Mouse (Mus musculus) forebrain, embryonic 15.5 days (tissue): ENCODE measurements around the gene Scd3. TPM values are rescaled to one million over a fixed set of nuclear protein-coding genes. Genes with fewer than 3 reads are reported as not detected.

ENCODE experiments used
- ATAC-seq: fragments of 200-750 bp; cut with Nextera tagmentation; replicated peaks from 2 replicates; pipeline ENCODE4 v1.8.0; 2017; ENCODE audit warnings: mild to moderate bottlenecking, moderate TSS enrichment, moderate library complexity
- H3K27ac ChIP-seq: fragments of 300-500 bp; sonication (generic); replicated peaks from 2 replicates; pipeline ENCODE4 v1.5.1; 2015; ENCODE audit warnings: mild to moderate bottlenecking, inconsistent platforms
- H3K27me3 ChIP-seq: fragments of 300-500 bp; sonication (generic); 2 replicates; pipeline ENCODE4 v1.6.1; 2015; ENCODE audit warnings: inconsistent platforms
- H3K36me3 ChIP-seq: fragments of 300-500 bp; sonication (generic); 2 replicates; pipeline ENCODE4 v1.6.1; 2015; ENCODE audit warnings: mild to moderate bottlenecking, inconsistent platforms
- H3K4me1 ChIP-seq: fragments of 300-500 bp; sonication (generic); 2 replicates; pipeline ENCODE4 v1.6.1; 2015; ENCODE audit warnings: inconsistent platforms
- H3K4me2 ChIP-seq: fragments of 300-500 bp; sonication (generic); replicated peaks from 2 replicates; pipeline ENCODE4 v1.6.1; 2015; ENCODE audit warnings: mild to moderate bottlenecking, inconsistent platforms
- H3K4me3 ChIP-seq: fragments of 300-500 bp; sonication (generic); 2 replicates; pipeline ENCODE4 v1.5.1; 2015; ENCODE audit warnings: mild to moderate bottlenecking, inconsistent platforms
- H3K9ac ChIP-seq: fragments of 300-500 bp; sonication (generic); replicated peaks from 2 replicates; pipeline ENCODE4 v1.6.1; 2015; ENCODE audit warnings: mild to moderate bottlenecking, inconsistent platforms
- H3K9me3 ChIP-seq: fragments of 300-500 bp; sonication (generic); 2 replicates; pipeline ENCODE4 v1.6.1; 2016; ENCODE audit warnings: inconsistent platforms
- WGBS: fragments of 180-500 bp; shearing (Covaris S2); methylation state at CpG from one replicate; pipeline ENCODE4 v1.1.7; 2015; ENCODE audit warnings: mixed read lengths; 5-methylcytosine and 5-hydroxymethylcytosine counted together
- polyA plus RNA-seq: library from polyadenylated mRNA; unstranded; fragments of >200 nt; fragmentation: Nextera tagmentation; extraction: Ambion mirVana; gene quantifications from 2 replicates; pipeline ENCODE4 v1.2.1, GENCODE M21; 2015

The Scd3 gene
- polyA plus RNA-seq, 1 experiment from 2014 or later, result 1.5 TPM

GRCm38 (mm10) chr19:44261774-44262173 is 58.7 kb downstream of the Scd3 start:
- 62% methylated on average over 7 of the region's 7 CpGs for WGBS
- no peaks in the 10 kb centered on the region for H3K9me3 ChIP-seq
- H3K4me2 ChIP-seq, result no peak overlapping the region
- ATAC-seq, result no peak
- H3K4me1 ChIP-seq, result peaks cover 7% of the 10 kb centered on the region; the same call in 1 of the 2 replicates
- no peak overlapping the region for H3K4me3 ChIP-seq
- H3K9ac ChIP-seq, result no peak overlapping the region
- H3K27ac ChIP-seq, result no peak overlapping the region
- H3K36me3 ChIP-seq, result no peaks in the 10 kb centered on the region
- no peaks in the 10 kb centered on the region for H3K27me3 ChIP-seq

GRCm38 (mm10) chr19:44263581-44263980 is 60.5 kb downstream of the Scd3 start:
- Histone ChIP-seq H3K9ac (no peak overlapping the region), H3K27ac (no peak overlapping the region), H3K4me2 (no peak overlapping the region), H3K36me3 (no peaks in the 10 kb centered on the region), H3K27me3 (no peaks in the 10 kb centered on the region), H3K4me3 (no peak overlapping the region), H3K9me3 (no peaks in the 10 kb centered on the region), H3K4me1 (peaks cover 13% of the 10 kb centered on the region)
- WGBS, result 84% methylated on average over 3 of the region's 3 CpGs
- no peak for ATAC-seq

DNA sequence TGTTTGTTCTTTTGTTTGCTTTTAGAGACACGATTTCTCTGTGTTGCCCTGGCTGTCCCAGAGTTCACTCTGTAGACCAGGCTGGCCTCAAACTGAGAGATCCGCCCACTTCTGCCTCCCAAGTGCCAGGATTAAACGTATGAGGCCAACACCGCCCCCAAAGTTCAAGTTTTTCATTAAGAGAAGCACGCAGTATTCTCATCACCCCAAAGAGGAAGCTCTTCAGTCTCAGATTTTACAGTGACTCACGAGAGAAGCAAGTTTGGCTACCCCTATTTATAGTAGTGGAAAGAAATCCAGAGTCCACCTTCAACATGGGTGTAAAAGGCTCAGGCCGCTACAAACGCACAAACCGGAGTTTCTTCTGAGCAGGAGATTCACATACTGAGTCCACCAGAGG is 61.2 kb downstream of the Scd3 start:
- ATAC-seq, result no peak

GRCm38 (mm10) chr19:44265300-44265699 is 62.2 kb downstream of the Scd3 start:
- Histone ChIP-seq H3K9me3 (no peaks in the 10 kb centered on the region), H3K27me3 (no peaks in the 10 kb centered on the region), H3K4me2 (no peak overlapping the region), H3K27ac (no peak overlapping the region), H3K9ac (no peak overlapping the region), H3K36me3 (no peaks in the 10 kb centered on the region), H3K4me1 (peaks cover 13% of the 10 kb centered on the region), H3K4me3 (no peak overlapping the region)
- 40% methylated on average over 7 of the region's 7 CpGs for WGBS
- ATAC-seq, result no peak

More for the DNA sequence above, 61.2 kb downstream of the Scd3 start:
- Histone ChIP-seq H3K4me1 (peaks cover 13% of the 10 kb centered on the region), H3K4me2 (no peak overlapping the region), H3K36me3 (no peaks in the 10 kb centered on the region), H3K27me3 (no peaks in the 10 kb centered on the region), H3K9ac (no peak overlapping the region), H3K9me3 (no peaks in the 10 kb centered on the region), H3K4me3 (no peak overlapping the region), H3K27ac (no peak overlapping the region)
- WGBS, result 75% methylated on average over 9 of the region's 9 CpGs

GRCm38 (mm10) chr19:44265911-44266337 is 62.9 kb downstream of the Scd3 start:
- Histone ChIP-seq H3K4me3 (no peak overlapping the region), H3K4me2 (no peak overlapping the region)

DNA sequence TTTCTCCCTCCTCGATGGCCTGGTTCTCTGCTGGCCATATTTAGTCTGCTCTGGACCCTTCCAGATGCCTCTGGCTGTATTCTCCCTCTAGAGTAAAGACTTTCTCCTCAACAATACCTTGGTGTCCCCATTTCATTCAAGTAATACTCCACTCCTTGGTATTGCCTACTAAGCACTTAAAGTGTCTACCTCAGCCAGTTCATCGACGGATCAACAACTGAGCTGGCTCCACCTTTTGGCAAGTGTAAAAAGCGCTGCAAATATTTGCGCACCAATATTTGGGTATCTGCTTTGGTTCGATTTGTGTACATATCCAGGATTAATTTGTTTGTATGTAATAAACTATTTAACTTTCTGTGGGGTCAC is 63.4 kb downstream of the Scd3 start:
- H3K27ac ChIP-seq, result peak overlapping the region; percentile 93
- H3K9me3 ChIP-seq, result no peaks in the 10 kb centered on the region
- H3K36me3 ChIP-seq, result no peaks in the 10 kb centered on the region
- peak overlapping the region; percentile 94 for H3K4me2 ChIP-seq
- WGBS, result 3% methylated on average over 6 of the region's 6 CpGs
- H3K4me3 ChIP-seq, result peak overlapping the region; percentile 74
- H3K9ac ChIP-seq, result peak overlapping the region; percentile 80
- H3K27me3 ChIP-seq, result no peaks in the 10 kb centered on the region
- 0 out of 2 replicates have a peak, but pooled peaks have one; percentile 5 for ATAC-seq
- H3K4me1 ChIP-seq, result peaks cover 13% of the 10 kb centered on the region

More at GRCm38 (mm10) chr19:44265911-44266337, 62.9 kb downstream of the Scd3 start:
- no peaks in the 10 kb centered on the region for H3K36me3 ChIP-seq
- H3K9ac ChIP-seq, result no peak overlapping the region
- no peak overlapping the region for H3K27ac ChIP-seq
- ATAC-seq, result 0 out of 2 replicates have a peak, but pooled peaks have one; percentile 1
- H3K9me3 ChIP-seq, result no peaks in the 10 kb centered on the region
- WGBS, result 22% methylated on average over 5 of the region's 5 CpGs
- peaks cover 13% of the 10 kb centered on the region for H3K4me1 ChIP-seq
- H3K27me3 ChIP-seq, result no peaks in the 10 kb centered on the region

- WGBS, result under 1% methylated on average over 43 of the region's 43 CpGs
- peak; percentile 97 for ATAC-seq
- peaks cover 13% of the 10 kb centered on the region for H3K4me1 ChIP-seq
- no peaks in the 10 kb centered on the region for H3K9me3 ChIP-seq
- H3K27ac ChIP-seq, result peak overlapping the region; percentile 93
- H3K4me2 ChIP-seq, result peak overlapping the region; percentile 94
- peak overlapping the region; percentile 74 for H3K4me3 ChIP-seq
- no peaks in the 10 kb centered on the region for H3K27me3 ChIP-seq
- peak overlapping the region; percentile 80 for H3K9ac ChIP-seq
- no peaks in the 10 kb centered on the region for H3K36me3 ChIP-seq
Observed at GRCm38 (mm10) chr19:44266824-44267498, 63.9 kb downstream of the Scd3 start.

GRCm38 (mm10) chr19:44267499-44268002 is 64.5 kb downstream of the Scd3 start:
- H3K4me2 ChIP-seq, result peak overlapping the region; percentile 94
- no peaks in the 10 kb centered on the region for H3K36me3 ChIP-seq
- H3K4me1 ChIP-seq, result peaks cover 13% of the 10 kb centered on the region
- ATAC-seq, result no peak
- H3K4me3 ChIP-seq, result peak overlapping the region; percentile 74
- H3K27me3 ChIP-seq, result no peaks in the 10 kb centered on the region
- peak overlapping the region; percentile 93 for H3K27ac ChIP-seq
- H3K9me3 ChIP-seq, result no peaks in the 10 kb centered on the region
- peak overlapping the region; percentile 80 for H3K9ac ChIP-seq
- 7% methylated on average over 18 of the region's 18 CpGs for WGBS

DNA sequence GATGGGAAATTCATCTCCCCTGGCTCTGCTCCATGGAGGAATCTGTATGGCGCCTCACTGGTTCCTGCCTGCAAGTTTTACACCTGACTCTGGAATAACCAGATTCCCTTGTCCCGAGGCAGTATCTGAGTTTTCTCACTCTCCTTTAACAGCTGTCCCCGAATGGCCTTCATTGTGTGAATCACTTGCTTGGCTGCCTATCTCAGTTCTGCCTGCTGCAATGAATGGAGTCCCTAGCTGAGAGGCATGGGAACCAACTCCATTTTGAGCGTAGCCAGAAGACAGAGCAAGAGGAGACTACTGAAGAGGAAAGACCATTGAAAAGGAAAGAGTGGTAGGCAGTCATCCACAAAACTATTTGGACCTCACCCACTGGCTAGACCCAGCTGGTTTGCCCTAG is 70.6 kb downstream of the Scd3 start:
- H3K36me3 ChIP-seq, result no peaks in the 10 kb centered on the region
- no peaks in the 10 kb centered on the region for H3K9me3 ChIP-seq
- ATAC-seq, result no peak
- H3K4me1 ChIP-seq, result peaks cover 19% of the 10 kb centered on the region
- H3K9ac ChIP-seq, result no peak overlapping the region
- H3K4me2 ChIP-seq, result no peak overlapping the region
- no peak overlapping the region for H3K4me3 ChIP-seq
- 73% methylated on average over 4 of the region's 4 CpGs for WGBS
- no peak overlapping the region for H3K27ac ChIP-seq
- H3K27me3 ChIP-seq, result no peaks in the 10 kb centered on the region

GRCm38 (mm10) chr19:44274452-44274851 is 71.4 kb downstream of the Scd3 start:
- no peaks in the 10 kb centered on the region for H3K9me3 ChIP-seq
- no peak overlapping the region for H3K9ac ChIP-seq
- WGBS, result 90% methylated on average over 4 of the region's 4 CpGs
- H3K36me3 ChIP-seq, result no peaks in the 10 kb centered on the region
- no peak overlapping the region for H3K4me3 ChIP-seq
- H3K4me2 ChIP-seq, result no peak overlapping the region
- ATAC-seq, result no peak
- H3K4me1 ChIP-seq, result peaks cover 19% of the 10 kb centered on the region
- no peak overlapping the region for H3K27ac ChIP-seq
- H3K27me3 ChIP-seq, result no peaks in the 10 kb centered on the region

DNA sequence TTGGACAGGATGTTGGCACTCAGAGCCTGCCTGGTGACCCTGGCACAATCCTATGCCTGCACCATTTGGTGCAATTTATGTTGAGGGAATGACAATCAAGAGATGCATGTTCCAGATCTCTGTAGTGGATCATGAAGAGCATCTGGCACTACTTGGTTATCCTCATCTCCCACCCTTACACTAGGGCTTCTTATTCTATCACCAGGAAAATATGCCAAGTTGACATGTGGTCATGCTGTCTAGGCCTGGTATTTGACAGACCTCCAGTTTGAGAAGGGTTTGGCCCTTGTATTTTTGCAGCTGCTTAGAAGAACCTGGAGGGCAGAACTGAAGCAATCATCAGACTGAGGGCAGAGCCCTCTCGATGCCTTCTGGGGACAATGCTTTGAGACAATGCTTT is 72.3 kb downstream of the Scd3 start:
- Histone ChIP-seq H3K27me3 (no peaks in the 10 kb centered on the region), H3K9ac (no peak overlapping the region), H3K9me3 (no peaks in the 10 kb centered on the region), H3K4me2 (no peak overlapping the region), H3K36me3 (no peaks in the 10 kb centered on the region), H3K27ac (no peak overlapping the region), H3K4me1 (peaks cover 19% of the 10 kb centered on the region), H3K4me3 (no peak overlapping the region)
- ATAC-seq, result no peak
- WGBS, result 100% methylated on average over 1 of the region's 1 CpGs

DNA sequence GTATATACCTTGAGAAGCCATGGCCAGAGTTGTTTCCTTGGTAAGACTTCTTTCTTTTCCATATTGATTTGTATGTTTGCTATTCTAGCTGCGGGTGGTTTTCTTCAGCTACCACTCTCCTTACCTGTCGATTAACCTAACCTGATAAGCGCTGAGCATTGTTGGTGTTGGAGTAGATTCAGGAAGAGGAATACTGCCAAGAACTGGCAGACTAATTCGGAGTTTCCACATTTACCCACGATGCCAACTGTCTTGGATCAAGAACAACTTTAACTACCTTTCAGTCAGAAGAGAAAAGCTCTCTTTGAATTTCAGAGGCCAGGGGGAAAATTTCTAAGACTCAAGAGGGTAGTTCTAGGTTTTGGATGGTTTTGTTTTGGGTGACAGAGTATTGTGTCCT is 73.8 kb downstream of the Scd3 start:
- H3K4me3 ChIP-seq, result no peak overlapping the region
- H3K9me3 ChIP-seq, result no peaks in the 10 kb centered on the region
- WGBS, result 64% methylated on average over 5 of the region's 5 CpGs
- H3K4me2 ChIP-seq, result no peak overlapping the region
- H3K9ac ChIP-seq, result no peak overlapping the region
- H3K27me3 ChIP-seq, result no peaks in the 10 kb centered on the region
- no peak for ATAC-seq
- no peaks in the 10 kb centered on the region for H3K36me3 ChIP-seq
- peaks cover 28% of the 10 kb centered on the region for H3K4me1 ChIP-seq
- H3K27ac ChIP-seq, result no peak overlapping the region

GRCm38 (mm10) chr19:44277931-44278330 is 74.9 kb downstream of the Scd3 start:
- Histone ChIP-seq H3K36me3 (no peaks in the 10 kb centered on the region), H3K9me3 (no peaks in the 10 kb centered on the region), H3K27ac (no peak overlapping the region), H3K27me3 (no peaks in the 10 kb centered on the region), H3K4me2 (no peak overlapping the region), H3K4me3 (no peak overlapping the region), H3K4me1 (peaks cover 36% of the 10 kb centered on the region), H3K9ac (no peak overlapping the region)
- 93% methylated on average over 8 of the region's 8 CpGs for WGBS
- ATAC-seq, result no peak
